Mouse (Mus musculus) heart, adult 2 months (tissue): ENCODE measurements around the gene Flywch2.

Experiments used
- CTCF ChIP-seq: fragments of 200-600 bp; IDR thresholded peaks from 2 replicates; pipeline ENCODE4 v1.8.1; 2022; ENCODE audit warnings: antibody characterized with exemption, mild to moderate bottlenecking, moderate library complexity
- EP300 ChIP-seq: fragments of 200-500 bp; IDR thresholded peaks from 2 replicates; pipeline ENCODE4 v1.6.1; 2011; ENCODE audit warnings: low read depth, low read length, control low read depth; ENCODE audit not compliant: insufficient read depth

DNA sequence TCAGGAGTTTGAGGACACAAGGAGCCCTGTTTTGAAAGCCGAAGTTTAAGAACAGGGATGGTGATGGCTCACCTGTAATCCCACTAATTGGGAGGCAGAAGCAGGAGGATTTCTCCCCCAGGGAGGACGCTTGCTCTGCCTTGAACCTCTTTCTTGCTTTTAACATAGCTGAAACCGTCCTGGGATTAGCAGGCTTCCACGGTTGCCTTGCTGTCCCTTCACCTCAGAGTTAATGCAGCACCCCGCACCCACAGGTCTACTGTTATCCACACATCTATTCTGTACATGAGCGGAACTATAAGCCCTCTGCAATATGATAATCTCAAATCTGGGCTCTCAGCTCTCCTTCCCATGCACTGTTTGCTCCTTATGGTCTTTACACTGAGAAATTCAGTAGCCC, 12.2 kb downstream of the Flywch2 start:
- no peak for TF ChIP-seq EP300
- no peak for TF ChIP-seq CTCF
